Mouse (Mus musculus): ENCODE measurements around the gene Itgb7. TPM values are rescaled to one million over a fixed set of nuclear protein-coding genes. Genes with fewer than 3 reads are reported as not detected.

Gene Itgb7
- polyA plus RNA-seq, 1 experiment = 0.30 TPM

DNA sequence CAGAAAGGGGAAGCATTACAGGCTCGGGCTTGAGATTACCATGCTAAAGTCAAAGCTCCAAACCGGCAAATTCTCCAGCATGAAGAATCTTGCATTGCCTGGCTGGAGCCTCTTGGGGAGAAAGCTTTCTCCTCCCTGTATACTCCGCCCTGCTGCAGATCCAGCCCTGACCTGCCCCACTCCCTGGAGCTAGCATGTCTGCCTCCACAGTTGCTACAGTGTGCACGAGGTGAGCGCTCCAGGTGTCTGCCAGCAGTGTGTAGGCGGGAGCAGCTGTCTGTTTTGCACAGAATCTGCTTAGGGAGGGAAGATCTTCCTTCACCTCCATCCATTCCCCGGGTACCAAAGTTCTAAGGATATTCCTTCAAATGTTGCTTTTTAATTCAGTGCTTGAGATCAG, 30.8 kb upstream of the Itgb7 start:
- no peak for TF ChIP-seq CTCF (IDR thresholded peaks at IDR 0.05; ENCODE audit: borderline replicate concordance, extremely low read depth, insufficient read depth, insufficient read length)
- no peak for TF ChIP-seq POLR2A (IDR thresholded peaks at IDR 0.05; ENCODE audit: borderline replicate concordance, extremely low read depth, insufficient read depth, insufficient read length, poor library complexity, severe bottlenecking)
- DNase-seq (ENCODE audit: low read depth) = no peak

DNA sequence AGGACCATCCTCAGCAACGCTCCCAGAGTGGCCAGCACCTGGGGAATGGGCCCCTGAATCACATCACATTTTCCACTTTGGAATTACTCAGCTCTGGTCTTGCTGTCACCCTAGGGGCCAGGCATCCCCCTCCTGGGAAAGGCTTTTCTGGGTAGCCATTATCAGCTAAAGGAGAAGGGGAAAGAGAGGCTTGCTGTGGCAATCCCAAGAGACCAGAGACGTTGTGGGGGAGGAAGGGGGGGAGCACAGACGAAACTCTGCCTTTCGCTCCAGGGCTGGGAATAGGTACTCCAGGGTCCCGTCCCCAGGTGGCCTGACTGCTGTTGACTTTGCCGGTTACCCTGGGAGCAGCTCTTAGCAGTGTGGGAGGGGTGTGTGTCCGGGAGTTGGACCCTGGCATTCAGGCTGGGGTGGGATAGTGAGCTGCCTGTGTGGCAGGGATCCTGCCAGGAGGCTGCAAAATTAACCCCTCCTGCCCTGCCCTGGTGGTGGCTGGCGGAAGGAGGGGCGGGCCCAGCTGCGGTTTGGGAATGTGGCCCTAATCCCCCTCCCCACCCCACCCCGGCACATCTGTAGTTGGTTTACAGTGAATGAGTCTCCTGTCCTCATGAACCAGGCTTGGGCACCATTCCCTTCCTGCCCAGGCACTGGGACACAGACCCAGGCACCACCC, 27.0 kb upstream of the Itgb7 start:
- TF ChIP-seq POLR2A (IDR thresholded peaks at IDR 0.05; ENCODE audit: borderline replicate concordance, extremely low read depth, insufficient read depth, insufficient read length, poor library complexity, severe bottlenecking) (no peak), CTCF (IDR thresholded peaks at IDR 0.05; ENCODE audit: borderline replicate concordance, extremely low read depth, insufficient read depth, insufficient read length) (no peak)
- DNase-seq (ENCODE audit: low read depth) = no peak

DNA sequence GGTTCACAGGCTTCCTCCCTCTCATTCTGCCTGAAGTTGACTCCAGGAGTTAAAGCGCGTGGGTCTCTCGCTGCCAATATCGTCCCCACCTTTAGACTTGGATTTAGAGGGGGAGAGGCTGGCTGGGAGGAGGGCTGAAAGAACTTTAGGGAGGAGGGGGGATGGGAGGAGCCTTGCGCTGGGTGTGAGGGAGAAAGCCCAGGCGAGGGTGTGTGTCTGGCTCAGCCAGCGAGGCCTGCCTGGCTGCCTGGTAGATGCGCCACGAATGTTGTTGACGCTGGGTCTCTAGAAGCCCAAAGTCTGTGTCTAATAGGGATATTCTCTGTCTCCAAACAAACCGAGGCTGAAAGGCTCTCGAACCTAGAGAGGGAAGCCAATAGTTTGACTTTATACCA, 26.3 kb upstream of the Itgb7 start:
- DNase-seq (ENCODE audit: low read depth) = peak; percentile 49
- no peak for TF ChIP-seq CTCF (IDR thresholded peaks at IDR 0.05; ENCODE audit: borderline replicate concordance, extremely low read depth, insufficient read depth, insufficient read length)
- TF ChIP-seq POLR2A (IDR thresholded peaks at IDR 0.05; ENCODE audit: borderline replicate concordance, extremely low read depth, insufficient read depth, insufficient read length, poor library complexity, severe bottlenecking) = no peak

DNA sequence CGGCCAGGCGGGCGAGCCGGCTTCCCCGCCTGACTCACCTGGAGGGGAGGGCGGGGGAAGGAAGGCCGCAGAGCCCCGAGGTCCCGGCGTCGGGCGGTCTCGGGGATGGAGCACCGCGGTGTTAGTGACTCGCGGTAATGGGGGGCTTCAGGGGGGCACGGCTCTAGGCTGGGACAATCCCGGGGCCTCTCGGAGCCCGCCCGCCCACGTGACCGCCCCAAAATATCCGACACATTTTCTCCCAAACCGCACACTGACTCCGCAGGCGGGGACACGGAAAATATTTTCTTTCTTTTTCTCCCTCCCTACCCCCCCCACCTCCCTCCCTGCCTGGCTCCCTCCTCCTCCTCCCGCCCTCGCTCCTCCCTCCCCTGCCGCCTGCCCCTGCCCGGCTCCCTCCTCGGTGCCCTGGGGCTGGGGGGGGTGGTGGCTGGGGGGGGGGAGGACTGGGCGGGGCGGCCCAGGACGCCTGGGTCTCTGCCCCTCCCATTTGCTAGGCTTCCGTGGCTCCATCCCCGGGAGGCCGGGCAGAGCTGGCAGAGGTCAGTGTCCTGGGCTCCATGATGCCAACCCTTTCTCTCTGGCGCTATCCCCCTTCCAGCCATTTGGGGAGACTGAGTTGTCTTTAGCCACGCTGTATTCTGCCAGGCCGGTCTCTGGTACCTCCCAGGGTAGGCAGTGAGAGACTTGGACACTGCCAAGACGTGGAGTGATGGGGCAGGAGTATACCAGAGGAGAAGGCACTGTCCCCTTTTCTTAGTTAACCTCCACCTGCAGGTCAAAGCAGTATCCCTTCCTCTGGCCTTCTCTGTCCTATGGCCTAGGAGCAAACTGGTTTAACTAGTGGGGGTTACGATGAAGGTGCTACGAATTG, 25.7 kb upstream of the Itgb7 start, which contains the start of gene Rarg:
TSS of gene Rarg (minus strand) at position 316 of the 874 bp plus-strand sequence.
- TF ChIP-seq POLR2A (IDR thresholded peaks at IDR 0.05; ENCODE audit: borderline replicate concordance, extremely low read depth, insufficient read depth, insufficient read length, poor library complexity, severe bottlenecking) (no peak), CTCF (IDR thresholded peaks at IDR 0.05; ENCODE audit: borderline replicate concordance, extremely low read depth, insufficient read depth, insufficient read length) (no peak)
- no peak for DNase-seq (ENCODE audit: low read depth)

DNA sequence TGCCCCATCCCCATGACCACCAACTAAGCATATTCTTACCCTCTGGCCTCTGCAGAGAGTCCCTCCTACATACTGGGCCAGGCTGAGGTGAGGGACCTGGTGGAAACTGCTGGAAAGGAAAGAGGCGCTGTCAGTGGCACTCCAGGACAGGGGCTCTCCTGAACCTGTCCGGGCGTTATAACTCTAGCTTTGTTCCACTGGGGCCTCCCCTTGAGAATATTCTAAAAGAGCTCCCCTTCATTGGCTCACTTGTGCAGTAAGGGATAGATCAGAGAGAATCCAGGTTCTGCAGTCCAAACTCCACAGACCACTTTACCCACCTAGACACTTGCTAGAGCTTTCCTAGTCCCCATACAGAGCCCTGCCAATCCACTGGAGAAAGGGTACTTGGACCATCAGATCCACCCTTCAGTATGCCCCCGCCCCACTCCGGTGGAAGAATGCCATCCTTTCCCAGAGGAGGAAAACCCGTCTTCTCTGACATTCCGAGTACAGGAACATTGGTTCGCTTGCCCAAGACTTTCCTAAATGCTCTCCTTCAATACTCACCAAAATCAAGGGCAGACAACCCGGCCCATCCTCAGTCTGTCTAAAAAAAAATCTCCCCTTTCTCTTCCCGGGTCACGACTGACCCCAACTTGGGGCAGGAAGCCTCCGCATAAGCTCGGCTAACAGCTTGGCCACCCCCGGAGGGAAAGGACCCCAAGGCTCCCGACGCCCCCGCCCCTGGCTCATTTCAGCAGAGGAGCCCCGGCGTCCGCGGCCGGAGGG, 24.9 kb upstream of the Itgb7 start:
- DNase-seq (ENCODE audit: low read depth) = no peak

DNA sequence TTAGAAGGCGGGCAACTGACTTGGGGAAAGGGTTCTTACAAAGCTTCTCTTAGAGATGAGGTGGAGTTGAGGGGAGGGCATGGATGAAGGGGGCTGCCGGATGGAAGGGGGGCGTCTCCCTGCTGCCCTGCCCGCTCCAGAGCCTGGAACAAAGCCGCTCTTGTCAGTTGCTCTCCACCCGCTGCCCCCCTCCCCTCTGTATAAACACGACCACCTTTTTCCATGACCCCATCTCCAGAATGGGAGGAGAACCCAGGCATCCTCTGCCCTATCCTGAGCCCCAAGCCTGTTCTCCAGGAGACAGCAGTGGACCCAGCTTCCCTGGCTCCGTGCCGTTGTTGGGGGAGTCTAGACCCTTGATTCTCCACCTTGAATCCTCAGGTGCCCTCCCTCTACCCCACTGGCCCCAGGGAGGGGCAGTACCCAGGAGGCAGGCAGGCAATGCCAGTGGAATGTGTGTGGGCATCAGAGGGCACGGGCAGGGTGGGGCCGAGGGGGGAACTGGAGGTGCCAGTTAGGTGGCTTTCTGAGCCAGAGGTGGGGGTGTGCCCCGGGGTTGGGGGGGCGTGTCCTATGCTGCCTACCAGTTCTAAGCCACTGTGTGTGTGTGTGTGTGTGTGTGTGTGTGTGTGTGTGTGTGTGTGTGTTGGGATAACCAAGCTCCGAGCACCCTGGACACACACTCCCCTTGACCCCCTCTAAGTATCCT, 24.0 kb upstream of the Itgb7 start:
- TF ChIP-seq POLR2A (IDR thresholded peaks at IDR 0.05; ENCODE audit: borderline replicate concordance, extremely low read depth, insufficient read depth, insufficient read length, poor library complexity, severe bottlenecking) (no peak), CTCF (IDR thresholded peaks at IDR 0.05; ENCODE audit: borderline replicate concordance, extremely low read depth, insufficient read depth, insufficient read length) (no peak)
- no peak for DNase-seq (ENCODE audit: low read depth)

More for the DNA sequence above, 24.9 kb upstream of the Itgb7 start:
- TF ChIP-seq POLR2A (IDR thresholded peaks at IDR 0.05; ENCODE audit: borderline replicate concordance, extremely low read depth, insufficient read depth, insufficient read length, poor library complexity, severe bottlenecking) = no peak
- TF ChIP-seq CTCF (IDR thresholded peaks at IDR 0.05; ENCODE audit: borderline replicate concordance, extremely low read depth, insufficient read depth, insufficient read length) = no peak

DNA sequence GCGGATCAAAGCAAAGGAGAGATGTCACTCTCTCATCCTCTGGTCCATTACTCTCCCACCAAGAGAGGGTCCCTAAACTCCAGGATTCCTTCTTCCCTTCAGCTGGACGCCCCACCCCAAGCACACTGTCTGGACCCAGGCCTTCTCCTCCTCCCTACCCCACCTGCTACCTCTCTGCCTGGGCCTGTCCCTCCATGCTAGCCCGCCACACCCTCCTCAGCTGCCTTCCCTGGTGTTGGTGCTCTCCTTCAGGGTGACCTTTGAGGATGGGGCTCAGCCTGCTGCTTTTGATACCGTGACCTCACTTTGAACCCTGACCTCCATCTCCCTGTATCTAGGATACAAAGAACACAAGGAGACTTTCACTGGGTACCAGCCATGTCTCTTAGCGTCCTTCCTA, 18.8 kb upstream of the Itgb7 start:
- TF ChIP-seq CTCF (IDR thresholded peaks at IDR 0.05; ENCODE audit: borderline replicate concordance, extremely low read depth, insufficient read depth, insufficient read length) = no peak
- TF ChIP-seq POLR2A (IDR thresholded peaks at IDR 0.05; ENCODE audit: borderline replicate concordance, extremely low read depth, insufficient read depth, insufficient read length, poor library complexity, severe bottlenecking) = no peak
- no peak for DNase-seq (ENCODE audit: low read depth)

DNA sequence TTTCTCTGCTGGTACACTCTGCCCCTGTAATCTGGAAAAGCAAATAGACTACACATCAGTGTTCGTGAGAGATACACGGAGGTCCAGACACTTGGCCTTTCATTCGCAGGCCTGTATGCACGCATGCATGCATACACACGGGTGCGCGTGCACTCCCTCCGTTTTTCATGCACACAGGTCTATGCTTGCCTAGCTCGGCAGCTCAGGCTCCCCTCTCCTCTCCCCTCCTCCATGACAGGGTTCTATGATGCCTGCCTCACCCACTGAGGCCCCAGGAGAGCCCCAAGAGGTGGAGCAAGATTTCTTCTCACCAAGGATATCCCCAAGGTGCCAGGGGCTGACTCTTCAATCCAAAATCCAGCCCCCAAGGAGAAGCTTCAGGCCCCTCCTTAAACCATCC, 18.2 kb upstream of the Itgb7 start:
- TF ChIP-seq POLR2A (IDR thresholded peaks at IDR 0.05; ENCODE audit: borderline replicate concordance, extremely low read depth, insufficient read depth, insufficient read length, poor library complexity, severe bottlenecking) = no peak
- TF ChIP-seq CTCF (IDR thresholded peaks at IDR 0.05; ENCODE audit: borderline replicate concordance, extremely low read depth, insufficient read depth, insufficient read length) = no peak
- DNase-seq (ENCODE audit: low read depth) = no peak

DNA sequence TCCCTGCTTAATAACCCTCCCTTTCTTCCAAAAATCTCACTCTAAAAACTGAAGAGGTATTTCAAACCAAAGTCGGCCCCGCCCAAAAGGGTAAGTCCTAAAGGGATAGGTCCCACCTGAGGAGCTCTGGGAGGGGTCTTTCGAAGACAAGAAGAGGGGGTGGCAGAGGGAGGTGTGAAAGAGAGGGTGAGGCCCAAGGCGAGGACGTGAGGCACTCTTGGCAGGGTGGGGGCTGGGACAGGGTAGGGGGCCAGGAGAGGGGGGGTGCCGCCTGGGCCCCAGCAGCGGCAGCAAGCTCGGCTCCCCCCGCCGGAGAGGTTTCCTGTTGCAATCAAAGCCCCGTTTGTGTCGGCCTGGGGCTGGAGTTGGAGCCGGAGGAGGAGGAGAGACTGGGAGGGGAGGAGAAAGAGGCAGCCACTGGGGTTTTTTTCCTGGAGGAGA, 17.5 kb upstream of the Itgb7 start:
- DNase-seq (ENCODE audit: low read depth) = no peak
- TF ChIP-seq CTCF (IDR thresholded peaks at IDR 0.05; ENCODE audit: borderline replicate concordance, extremely low read depth, insufficient read depth, insufficient read length) = no peak
- TF ChIP-seq POLR2A (IDR thresholded peaks at IDR 0.05; ENCODE audit: borderline replicate concordance, extremely low read depth, insufficient read depth, insufficient read length, poor library complexity, severe bottlenecking) = no peak

DNA sequence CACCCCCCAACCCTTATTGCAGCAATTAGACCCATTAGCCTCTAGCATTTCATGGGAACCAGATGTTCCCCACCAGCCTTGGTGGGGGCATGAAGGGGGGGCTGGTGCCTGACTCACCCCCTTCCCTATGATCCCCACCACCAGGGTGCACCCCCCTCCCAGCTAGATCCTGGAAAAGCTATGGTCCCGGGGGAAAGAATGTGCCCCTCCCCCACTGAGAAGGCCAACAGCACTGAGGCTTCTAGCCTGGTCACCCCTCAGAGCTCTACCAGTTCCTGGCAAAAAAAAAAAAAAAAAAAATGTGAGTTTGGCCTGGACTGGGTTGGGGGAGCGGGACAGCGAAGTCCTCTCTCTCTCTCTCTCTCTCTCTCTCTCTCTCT, 17.1 kb upstream of the Itgb7 start:
- no peak for DNase-seq (ENCODE audit: low read depth)
- TF ChIP-seq POLR2A (IDR thresholded peaks at IDR 0.05; ENCODE audit: borderline replicate concordance, extremely low read depth, insufficient read depth, insufficient read length, poor library complexity, severe bottlenecking) (no peak), CTCF (IDR thresholded peaks at IDR 0.05; ENCODE audit: borderline replicate concordance, extremely low read depth, insufficient read depth, insufficient read length) (no peak)
